Comparison of ENCODE assay signal across 8 mouse cellular contexts in the genomic region with DNA sequence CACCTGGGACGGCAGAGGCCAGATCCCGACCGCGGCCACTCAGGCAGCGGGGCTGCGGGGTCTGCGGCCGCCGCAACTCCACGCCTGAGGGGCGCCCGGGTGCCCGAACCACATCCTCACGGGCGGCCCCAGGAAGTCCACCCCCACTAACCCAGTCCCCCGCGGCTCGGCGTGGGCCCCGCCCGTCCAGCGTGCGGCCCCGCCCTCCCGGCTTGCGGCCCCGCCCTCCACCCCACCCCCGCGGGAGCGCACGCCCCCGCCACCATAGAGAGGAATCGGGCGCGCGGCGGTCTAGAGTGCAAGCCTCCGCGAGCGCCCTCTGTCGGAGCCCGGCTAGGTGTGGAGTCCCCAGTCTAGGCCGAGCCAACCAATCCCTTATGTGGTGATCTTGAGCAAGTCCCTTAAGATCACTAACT. TPM values are rescaled to one million over a fixed set of nuclear protein-coding genes. Genes with fewer than 3 reads are reported as not detected.
DNase-seq lines count a peak whose midpoint lies in the region; ATAC-seq and TF ChIP-seq lines count a peak whose summit lies in the region.

Gene Rffl (minus strand): TSS at position 180 of the 416 bp plus-strand sequence.

- TF ChIP-seq POLR2A in lung, adult 2 months (IDR thresholded peaks at IDR 0.05; ENCODE audit: borderline replicate concordance, extremely low read depth, low read depth, low read length), result peak; percentile 26; the same call in 1 of the 2 replicates

- intact Hi-C loops in heart, postnatal 25 days (cut with DNase I), result loop anchor here (2.0 kb wide), 2 partner anchors 38 to 52 kb away; partner anchors contain the start of gene Nle1

- H3K9me3 ChIP-seq in forebrain, embryonic 15.5 days, result no peaks in the 10 kb centered on the region

- H3K9ac ChIP-seq in forebrain, embryonic 15.5 days (replicated peaks), result peak within 1 kb of the TSS; percentile 69

- peak; percentile 98 for ATAC-seq in forebrain, embryonic 15.5 days (replicated peaks)
- ATAC-seq in neutrophil, adult 5-6 weeks (ENCODE audit: extremely low read depth, insufficient number of reproducible peaks, low FRiP score, poor library complexity, severe bottlenecking), result peak; percentile 89

- peak within 1 kb of the TSS; percentile 81 for H3K4me3 ChIP-seq in forebrain, embryonic 15.5 days
- H3K4me3 ChIP-seq in lung, adult 2 months (replicated peaks; ENCODE audit: extremely low read depth, low read depth, low read length), result peak within 1 kb of the TSS; percentile 86

- under 1% methylated on average over 42 of the region's 43 CpGs for WGBS in forebrain, embryonic 15.5 days
- whole genome bisulfite sequencing in lung, adult 2 months, result under 1% methylated on average over 34 of the region's 43 CpGs

- H3K27ac ChIP-seq in forebrain, embryonic 15.5 days (replicated peaks), result peak within 1 kb of the TSS; percentile 44; the same call in 1 of the 2 replicates

- TF ChIP-seq CTCF in lung, adult 2 months (IDR thresholded peaks at IDR 0.05; ENCODE audit: insufficient read depth, low read length), result peak; percentile 61

- peak; percentile 94 for DNase-seq in ES-CJ7 (ENCODE audit: low read depth, low spot score)
- DNase-seq in cerebellum, adult 11 months, result peak; percentile 91
- peak; percentile 83 for DNase-seq in heart, postnatal 25 days (ENCODE audit: low spot score)
- DNase-seq in layer of hippocampus, adult 18-20 months (ENCODE audit: low spot score in 2 of 2), result peak; percentile 88 to 96
- peak; percentile 89 for DNase-seq in lung, adult 2 months
- peak; percentile 82 to 83 for DNase-seq in thymus, adult 18-20 months

- peak within 1 kb of the TSS; percentile 85 for H3K4me2 ChIP-seq in forebrain, embryonic 15.5 days (replicated peaks)

- H3K36me3 ChIP-seq in forebrain, embryonic 15.5 days, result no peaks in the 10 kb centered on the region

- H3K27me3 ChIP-seq in forebrain, embryonic 15.5 days, result no peaks in the 10 kb centered on the region

- peaks cover 24% of the 10 kb centered on the region for H3K4me1 ChIP-seq in forebrain, embryonic 15.5 days
- peaks cover 5% of the 10 kb centered on the region for H3K4me1 ChIP-seq in lung, adult 2 months (ENCODE audit: control insufficient read depth, insufficient read depth, low read length)

RNA-seq across cellular contexts. Expression of gene Rffl, which starts in this region (rescaled TPM):
- polyA plus RNA-seq in forebrain, embryonic 15.5 days (2015; fragmentation: Nextera tagmentation; extraction: Ambion mirVana), result 8.7 and 10.0 TPM in 2 replicates
- 1 to 10 TPM; 3.8 to 4.2 TPM for total RNA-seq in heart, postnatal 25 days (2021)
- 10 to 100 TPM in 1 of 2 experiments, 1 to 10 TPM in 1; 9.7 to 12.0 TPM for total RNA-seq in layer of hippocampus, adult 18-20 months (2021)
- 9.5 and 10.4 TPM in 2 replicates for polyA plus RNA-seq in lung, adult 2 months (2012; rRNA removed)
- 20.1 and 21.5 TPM in 2 replicates for total RNA-seq in neutrophil, adult 5-6 weeks (2017)

Comparison
In these comparisons a context has a peak if more than half of its experiments do, and no peak if none do; other contexts are left out.
1. Peak in every context shown above with its lines: DNase-seq, ATAC-seq, H3K4me3 ChIP-seq and H3K27ac ChIP-seq.